In the genomic region with DNA sequence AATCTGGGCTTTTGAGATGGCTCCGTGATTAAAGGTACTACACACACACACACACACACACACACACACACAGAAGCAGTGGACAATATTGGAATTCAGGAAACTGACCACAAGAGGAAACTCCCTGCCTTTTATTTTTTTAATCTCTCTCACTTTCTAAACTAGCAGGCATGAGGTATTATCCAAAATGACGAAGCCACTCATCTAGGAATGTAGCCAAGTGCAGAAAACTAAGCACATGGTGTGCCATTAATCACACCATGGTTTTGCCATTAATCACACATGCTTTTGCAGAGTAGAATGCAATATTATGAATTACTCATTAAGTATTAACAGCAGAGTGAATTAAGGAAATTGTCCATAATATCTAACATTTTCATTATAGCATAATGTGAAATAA, we compare ENCODE assay signal across 20 mouse cellular contexts.
"Had no signal": no experiment of that assay in that cellular context is flagged by ENCODE, and none has a peak within 500 bp of the region (broad histone marks: within the 10 kb centered on the region; RNA-seq: fewer than 3 reads in every experiment).

No protein-coding gene starts in this region.

- H3K9me3 ChIP-seq: intestine, embryonic 15.5 days; liver, embryonic 13.5 days; midbrain, embryonic 15.5 days; neural tube, embryonic 12.5 days; neural tube, embryonic 15.5 days; stomach, embryonic 15.5 days had no signal

- H3K27ac ChIP-seq: intestine, embryonic 15.5 days; left cerebral cortex, adult 2 months; liver, embryonic 13.5 days; midbrain, embryonic 15.5 days; neural tube, embryonic 12.5 days; neural tube, embryonic 15.5 days; stomach, embryonic 15.5 days had no signal

- ATAC-seq: intestine, embryonic 15.5 days; midbrain, embryonic 15.5 days had no signal

- H3K36me3 ChIP-seq: intestine, embryonic 15.5 days; liver, embryonic 13.5 days; midbrain, embryonic 15.5 days; neural tube, embryonic 12.5 days; neural tube, embryonic 15.5 days; stomach, embryonic 15.5 days had no signal

- H3K9ac ChIP-seq: intestine, embryonic 15.5 days; liver, embryonic 13.5 days; midbrain, embryonic 15.5 days; neural tube, embryonic 12.5 days; neural tube, embryonic 15.5 days; stomach, embryonic 15.5 days had no signal

- H3K4me3 ChIP-seq: intestine, embryonic 15.5 days; left cerebral cortex, adult 2 months; liver, embryonic 13.5 days; midbrain, embryonic 15.5 days; neural tube, embryonic 12.5 days; neural tube, embryonic 15.5 days; stomach, embryonic 15.5 days had no signal

- H3K4me1 ChIP-seq: intestine, embryonic 15.5 days; liver, embryonic 13.5 days; midbrain, embryonic 15.5 days; neural tube, embryonic 12.5 days; neural tube, embryonic 15.5 days; stomach, embryonic 15.5 days had no signal

- DNase-seq: kidney, adult 11 months; kidney, adult 8-10 months; kidney, postnatal 14 days; liver, embryonic 13.5 days; lung, adult 2 months; lung, postnatal 14 days; lung, postnatal 4 days; retina, postnatal 1 day; right cerebral cortex, postnatal 25 days; spleen, adult 18-20 months; thymus, adult 2 months; thymus, postnatal 14 days; thymus, postnatal 4 days had no signal

- H3K27me3 ChIP-seq: intestine, embryonic 15.5 days; liver, embryonic 13.5 days; midbrain, embryonic 15.5 days; neural tube, embryonic 12.5 days; neural tube, embryonic 15.5 days; stomach, embryonic 15.5 days had no signal

- H3K4me2 ChIP-seq: intestine, embryonic 15.5 days; liver, embryonic 13.5 days; midbrain, embryonic 11.5 days; midbrain, embryonic 15.5 days; neural tube, embryonic 12.5 days; neural tube, embryonic 15.5 days; stomach, embryonic 15.5 days had no signal
